Mouse (Mus musculus) adrenal gland, adult 18-20 months (tissue): ENCODE results near the gene Dpp9. TPM values are rescaled to one million over a fixed set of nuclear protein-coding genes. Genes with fewer than 3 reads are reported as not detected.

ENCODE experiments used
- DNase-seq, 2 experiments: peaks; one replicate each; pipeline ENCODE4 v3.0.0; 2021 to 2022; ENCODE audit warnings: low spot score in 2 of 2
- total RNA-seq, 2 experiments: library from RNA; stranded (reverse); gene quantifications; 1 replicate in 1 of 2; 2 replicates in 1 of 2; pipeline ENCODE4 v1.2.3; 2021

Gene Dpp9
- total RNA-seq, 2 experiments from 2014 or later, result 35.8 to 37.6 TPM

DNA sequence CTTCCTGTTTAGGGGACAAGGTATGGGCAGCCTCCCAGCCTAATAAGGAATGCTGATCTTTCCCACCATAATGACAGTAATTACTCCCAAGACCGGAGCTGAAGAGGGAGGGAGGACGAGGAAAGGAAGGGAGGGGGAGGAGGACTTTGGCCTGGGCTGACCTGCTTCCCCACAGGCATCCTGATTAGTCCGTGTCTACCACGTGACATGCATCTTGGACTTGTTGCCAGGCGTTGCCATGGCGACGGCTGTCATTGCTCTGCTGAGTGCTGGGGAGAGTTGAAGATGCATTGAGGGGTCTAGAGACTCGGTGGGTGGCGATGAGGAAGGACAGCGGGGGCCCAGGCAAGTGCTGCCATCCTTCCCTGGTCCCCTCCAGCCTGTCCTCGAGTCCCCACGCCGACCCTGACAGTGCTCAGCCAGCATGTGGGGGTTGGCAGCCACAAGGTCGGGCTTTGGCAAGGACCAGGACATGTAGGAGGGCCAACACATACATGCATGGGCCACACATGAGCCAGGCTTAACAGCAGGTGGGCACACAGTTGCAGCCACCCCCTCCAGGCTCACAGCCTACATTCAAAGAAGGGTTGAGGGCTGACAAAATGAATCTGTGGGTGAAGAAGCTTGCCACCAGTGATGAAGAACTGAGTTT is 15.2 kb upstream of the Dpp9 start:
- DNase-seq, result no peak

GRCm38 (mm10) chr17:56233389-56233788 is 14.7 kb upstream of the Dpp9 start:
- DNase-seq, result no peak

- DNase-seq, result no peak
Observed at GRCm38 (mm10) chr17:56229943-56230342, 11.2 kb upstream of the Dpp9 start.

GRCm38 (mm10) chr17:56226566-56226965 is 7.9 kb upstream of the Dpp9 start:
- DNase-seq, result no peak

GRCm38 (mm10) chr17:56224916-56225315 is 6.2 kb upstream of the Dpp9 start:
- DNase-seq, result no peak

DNA sequence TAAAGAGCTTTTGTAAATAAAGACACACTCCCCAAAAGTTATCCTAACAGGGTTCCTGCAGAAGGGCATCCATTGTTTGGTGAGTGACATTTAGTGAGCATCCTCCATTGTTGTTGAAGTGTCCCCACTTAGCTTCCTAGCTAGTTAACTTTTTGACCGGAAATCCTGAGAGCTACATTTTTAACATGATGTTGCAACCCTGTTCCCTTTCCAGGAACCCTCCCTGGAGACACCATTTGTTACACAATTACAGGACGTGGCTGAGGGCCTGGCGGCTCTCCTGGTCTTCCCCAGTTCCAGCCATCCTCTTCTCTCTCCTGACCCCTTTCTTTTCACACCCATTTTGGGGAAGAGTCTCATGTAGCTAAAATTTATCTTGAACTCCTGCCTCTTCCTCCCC is 1.1 kb upstream of the Dpp9 start:
- DNase-seq, result no peak

- no peak for DNase-seq
Observed at GRCm38 (mm10) chr17:56219251-56219650, 546 bp upstream of the Dpp9 start.

- no peak for DNase-seq
Observed at GRCm38 (mm10) chr17:56217670-56218069, 1.0 kb downstream of the Dpp9 start.

- no peak for DNase-seq
Observed at GRCm38 (mm10) chr17:56214229-56214628, 4.5 kb downstream of the Dpp9 start.

- no peak for DNase-seq
Observed at GRCm38 (mm10) chr17:56212676-56213075, 6.0 kb downstream of the Dpp9 start.

GRCm38 (mm10) chr17:56211090-56211489 is 7.6 kb downstream of the Dpp9 start:
- no peak for DNase-seq

GRCm38 (mm10) chr17:56208821-56209220 is 9.9 kb downstream of the Dpp9 start:
- DNase-seq, result no peak

- no peak for DNase-seq
Observed at GRCm38 (mm10) chr17:56207963-56208530, 10.7 kb downstream of the Dpp9 start.

DNA sequence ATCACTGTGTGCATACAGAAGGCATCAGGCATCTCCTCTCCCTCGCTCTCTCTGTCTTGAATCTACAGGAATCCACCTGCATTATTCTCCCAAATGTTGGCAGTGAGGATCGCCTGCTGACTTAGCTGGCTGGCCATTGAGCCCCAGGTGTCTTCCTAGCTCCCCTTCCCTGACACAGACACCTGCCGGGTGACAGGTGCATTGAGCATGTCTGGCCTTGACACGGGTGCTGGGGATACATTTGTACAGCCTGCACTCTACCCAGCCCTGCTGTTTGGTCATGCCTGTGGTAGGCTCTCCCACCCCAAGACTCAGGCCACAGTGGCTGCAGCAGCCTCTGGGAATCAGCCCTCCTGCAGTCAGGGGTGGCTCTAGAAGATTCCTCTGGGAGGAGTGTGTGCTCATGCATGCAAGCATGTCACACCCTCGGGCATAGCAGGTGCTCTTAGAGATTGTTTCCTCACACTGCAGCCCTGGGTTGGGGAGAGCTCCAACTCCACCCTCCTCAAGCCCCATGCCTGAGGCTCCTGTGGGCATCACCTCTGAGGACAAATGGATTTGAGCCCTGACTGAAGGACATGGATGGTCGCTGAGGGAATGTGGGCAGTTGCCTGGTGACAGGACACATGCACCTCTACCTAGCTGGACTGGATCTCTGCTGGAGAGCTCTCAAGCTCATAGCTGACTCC is 11.6 kb downstream of the Dpp9 start:
- DNase-seq, result no peak

- DNase-seq, result no peak
Observed at GRCm38 (mm10) chr17:56206276-56206884, 12.3 kb downstream of the Dpp9 start.

DNA sequence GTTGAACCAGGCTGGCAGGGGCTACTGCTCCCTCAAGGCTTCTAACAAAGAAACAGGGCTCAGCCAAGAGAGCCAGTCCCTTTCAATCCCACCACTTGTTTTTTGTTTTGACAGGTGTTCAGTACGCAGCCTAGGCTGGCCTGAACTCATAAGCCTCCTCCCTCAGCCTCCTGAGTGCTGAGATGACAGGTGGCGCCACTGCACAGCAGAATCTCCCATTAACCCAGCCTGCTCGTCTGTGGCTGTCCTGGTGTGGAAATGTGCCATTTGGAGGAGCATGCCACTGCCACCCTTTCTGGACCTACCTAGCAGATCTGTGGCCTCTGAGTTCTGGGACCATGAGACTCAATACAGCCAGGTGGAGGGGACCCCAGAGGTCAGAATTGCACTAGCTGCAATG is 15.0 kb downstream of the Dpp9 start:
- no peak for DNase-seq

- no peak for DNase-seq
Observed at GRCm38 (mm10) chr17:56202476-56202875, 16.2 kb downstream of the Dpp9 start.

- no peak for DNase-seq
Observed at GRCm38 (mm10) chr17:56201642-56202041, 17.1 kb downstream of the Dpp9 start.

- DNase-seq, result no peak
Observed at GRCm38 (mm10) chr17:56200586-56200985, 18.1 kb downstream of the Dpp9 start.

DNA sequence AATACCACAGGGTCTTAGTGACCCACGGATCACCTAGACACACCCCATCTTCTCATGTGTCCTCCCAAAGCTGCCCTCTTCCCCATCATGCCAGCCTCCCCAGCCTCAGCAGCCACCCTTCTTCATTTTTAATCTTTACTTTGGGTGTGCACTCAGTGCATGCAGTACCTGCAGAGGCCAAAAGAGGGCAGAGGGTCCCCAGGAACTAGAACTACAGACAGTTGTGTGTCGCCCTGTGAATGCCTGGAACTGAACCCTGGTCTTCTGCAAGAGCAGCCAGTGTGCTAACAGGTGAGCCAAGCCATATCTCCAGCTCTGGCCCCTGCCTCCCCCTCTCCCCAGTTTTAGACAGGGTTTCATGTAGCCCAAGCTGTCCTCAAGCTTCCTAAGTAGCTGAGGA is 21.8 kb downstream of the Dpp9 start:
- DNase-seq, result no peak

DNA sequence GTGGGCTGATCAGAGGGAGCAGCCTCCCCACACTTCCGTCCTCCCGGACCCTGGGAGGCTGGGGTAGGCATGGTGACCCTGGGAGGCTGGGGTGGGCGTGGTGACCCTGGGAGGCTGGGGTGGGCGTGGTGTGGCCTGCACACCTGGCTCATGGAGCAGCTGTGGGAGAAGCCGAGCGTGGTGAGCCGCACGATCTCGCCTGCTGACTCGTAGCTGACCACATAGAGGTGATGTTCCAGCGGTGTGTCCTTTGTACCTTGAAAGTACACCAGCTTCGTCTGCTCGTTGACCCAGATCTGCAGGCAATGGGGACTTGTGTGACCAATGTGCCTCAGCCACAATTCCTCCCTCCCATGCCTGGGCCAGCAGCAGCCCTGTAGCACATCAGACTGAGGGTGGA is 23.9 kb downstream of the Dpp9 start:
- DNase-seq, result no peak

GRCm38 (mm10) chr17:56194357-56194756 is 24.3 kb downstream of the Dpp9 start:
- DNase-seq, result no peak
